Mouse (Mus musculus): ENCODE data around the gene Crhr2. TPM values are rescaled to one million over a fixed set of nuclear protein-coding genes. Genes with fewer than 3 reads are reported as not detected.

Gene Crhr2
- 1.6 and 1.8 TPM in 2 replicates for polyA plus RNA-seq (2015; fragmentation: Nextera tagmentation; extraction: Ambion mirVana)

GRCm38 (mm10) chr6:55132794-55133193 is at the start of gene Crhr2:
TSS of gene Crhr2 (minus strand) at chr6:55133016.

GRCm38 (mm10) chr6:55174741-55175181 is 41.9 kb upstream of the Crhr2 start, which contains the start of gene Inmt:
TSS of gene Inmt (minus strand) at chr6:55175043.

Other genes with a start within 250 kb of the Crhr2 start
- 2.1 and 2.4 TPM in 2 replicates for gene Nod1, start 160.4 kb downstream of the Crhr2 start, polyA plus RNA-seq (2015; fragmentation: Nextera tagmentation; extraction: Ambion mirVana)
- gene Ggct, start 140.1 kb downstream of the Crhr2 start, polyA plus RNA-seq (2015; fragmentation: Nextera tagmentation; extraction: Ambion mirVana): 26.2 and 33.2 TPM in 2 replicates
- gene Gars, start 95.0 kb downstream of the Crhr2 start, polyA plus RNA-seq (2015; fragmentation: Nextera tagmentation; extraction: Ambion mirVana): 162 and 164 TPM in 2 replicates
- 0.23 TPM in 1 of 2 replicates, not detected in the other for gene Inmt, start 42.0 kb upstream of the Crhr2 start, polyA plus RNA-seq (2015; fragmentation: Nextera tagmentation; extraction: Ambion mirVana)
- gene Mindy4, start 70.4 kb upstream of the Crhr2 start, polyA plus RNA-seq (2015; fragmentation: Nextera tagmentation; extraction: Ambion mirVana): 7.0 and 7.7 TPM in 2 replicates
- gene Aqp1, start 203.4 kb upstream of the Crhr2 start, polyA plus RNA-seq (2015; fragmentation: Nextera tagmentation; extraction: Ambion mirVana): 2.2 and 4.9 TPM in 2 replicates
- not detected in 2 replicates for gene Ghrhr, start 243.3 kb upstream of the Crhr2 start, polyA plus RNA-seq (2015; fragmentation: Nextera tagmentation; extraction: Ambion mirVana)

All from neural tube, postnatal 0 days (tissue).